Mouse (Mus musculus) lung, embryonic 16.5 days (tissue): ENCODE results near the gene Mgat3. TPM values are rescaled to one million over a fixed set of nuclear protein-coding genes. Genes with fewer than 3 reads are reported as not detected.

Experiments
- ATAC-seq: fragments of 200-750 bp; cut with Nextera tagmentation; 2 replicates; pipeline ENCODE4 v1.8.0; 2017; ENCODE audit warnings: low read depth, mild to moderate bottlenecking, moderate library complexity
- H3K27ac ChIP-seq: fragments of 300-500 bp; sonication (generic); 2 replicates; pipeline ENCODE4 v1.5.1; 2014; ENCODE audit warnings: mild to moderate bottlenecking, control low read depth, low read length
- H3K27me3 ChIP-seq: fragments of 300-500 bp; sonication (generic); 2 replicates; pipeline ENCODE4 v1.6.1; 2014; ENCODE audit warnings: low read depth, low read length, mixed read lengths; ENCODE audit not compliant: control insufficient read depth, insufficient read depth
- H3K36me3 ChIP-seq: fragments of 300-500 bp; sonication (generic); 2 replicates; pipeline ENCODE4 v1.6.1; 2014; ENCODE audit warnings: low read length; ENCODE audit not compliant: control insufficient read depth, insufficient read depth
- H3K4me1 ChIP-seq: fragments of 300-500 bp; sonication (generic); replicated peaks from 2 replicates; pipeline ENCODE4 v1.6.1; 2014; ENCODE audit warnings: low read length, mixed read lengths; ENCODE audit not compliant: control insufficient read depth, insufficient read depth
- H3K4me2 ChIP-seq: fragments of 300-500 bp; sonication (generic); 2 replicates; pipeline ENCODE4 v1.6.1; 2014; ENCODE audit warnings: low read depth, low read length, control low read depth
- H3K4me3 ChIP-seq: fragments of 300-500 bp; sonication (generic); 2 replicates; pipeline ENCODE4 v1.5.1; 2014; ENCODE audit warnings: mild to moderate bottlenecking, low read length, control low read depth
- H3K9ac ChIP-seq: fragments of 300-500 bp; sonication (generic); 2 replicates; pipeline ENCODE4 v1.6.1; 2014; ENCODE audit warnings: low read length, control low read depth
- H3K9me3 ChIP-seq: fragments of 300-500 bp; sonication (generic); 2 replicates; pipeline ENCODE4 v1.6.1; 2016; ENCODE audit warnings: low read length; ENCODE audit not compliant: control insufficient read depth
- WGBS: fragments of 180-500 bp; shearing (Covaris S2); extraction: QIAGEN DNeasy Blood & Tissue Kit; methylation state at CpG from one replicate; pipeline ENCODE4 v1.1.7; 2014; 5-methylcytosine and 5-hydroxymethylcytosine counted together
- polyA plus RNA-seq: library from polyadenylated mRNA; unstranded; fragments of >200 nt; fragmentation: Nextera tagmentation; extraction: Ambion mirVana; gene quantifications from 2 replicates; pipeline ENCODE4 v1.2.1, GENCODE M21; 2015

The Mgat3 gene
- polyA plus RNA-seq, 1 experiment from 2014 or later: 4.3 TPM

DNA sequence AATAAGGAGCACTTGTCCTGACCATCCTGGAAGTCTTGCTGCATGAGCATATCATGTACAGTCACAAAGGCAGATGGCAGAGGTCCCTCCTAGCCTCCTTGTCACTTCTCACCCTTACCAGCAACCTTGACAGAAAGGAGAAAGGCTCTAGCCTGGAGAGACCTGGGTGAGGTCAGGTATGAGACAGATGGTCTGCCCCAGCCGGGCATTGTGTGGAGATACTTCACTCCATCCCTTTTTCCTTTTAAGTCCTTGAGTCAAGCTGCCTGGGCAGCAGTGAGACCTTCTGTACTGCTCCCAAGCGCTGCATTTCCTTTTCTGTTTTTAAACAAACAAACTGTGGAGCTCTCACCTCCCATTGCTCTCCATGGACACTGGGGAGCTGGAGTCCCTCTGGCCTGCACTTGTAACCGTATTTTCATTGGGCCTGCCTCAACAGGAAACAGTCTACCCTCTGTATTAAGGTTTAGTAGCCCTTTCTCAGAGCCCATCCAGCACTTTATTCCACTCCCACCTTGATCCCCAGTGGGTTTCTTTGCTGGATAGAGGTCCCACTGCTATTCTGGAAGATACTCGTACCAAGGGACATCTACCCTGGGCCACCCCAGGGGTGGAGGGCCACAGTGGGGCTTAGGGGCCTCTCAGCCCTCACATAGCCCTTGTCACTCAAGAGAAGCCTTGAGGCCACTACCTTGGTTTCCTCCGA is 15.4 kb upstream of the Mgat3 start:
- Histone ChIP-seq H3K27ac (peak overlapping the region; percentile 84), H3K36me3 (peaks cover 43% of the 10 kb centered on the region), H3K27me3 (no peaks in the 10 kb centered on the region), H3K4me1 (peaks cover 21% of the 10 kb centered on the region), H3K4me3 (no peak overlapping the region), H3K9me3 (no peaks in the 10 kb centered on the region), H3K9ac (no peak overlapping the region), H3K4me2 (no peak overlapping the region)
- WGBS: 36% methylated on average over 5 of the region's 5 CpGs
- ATAC-seq: no peak

DNA sequence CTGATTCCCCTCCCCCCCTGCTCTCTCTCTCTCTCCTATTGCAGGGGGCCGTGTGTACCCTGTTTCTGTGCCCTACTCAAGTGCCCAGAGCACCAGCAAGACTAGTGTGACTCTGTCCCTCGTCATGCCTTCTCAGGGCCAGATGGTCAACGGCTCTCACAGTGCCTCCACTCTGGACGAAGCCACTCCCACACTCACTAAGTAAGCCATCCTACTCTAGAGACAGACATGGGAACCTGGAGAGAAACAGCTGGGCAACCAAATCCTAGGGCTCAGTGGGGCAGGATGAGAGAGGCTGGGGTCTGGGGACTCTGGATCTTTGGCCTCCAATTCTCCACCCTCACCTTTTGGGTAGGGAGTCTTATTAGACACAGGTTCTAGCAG is 14.8 kb upstream of the Mgat3 start:
- H3K4me2 ChIP-seq: no peak overlapping the region
- H3K27ac ChIP-seq: peak overlapping the region; percentile 84
- WGBS: 28% methylated on average over 4 of the region's 4 CpGs
- ATAC-seq: 0 out of 2 replicates have a peak, but pooled peaks have one; percentile 8
- no peak overlapping the region for H3K9ac ChIP-seq
- no peaks in the 10 kb centered on the region for H3K27me3 ChIP-seq
- H3K4me3 ChIP-seq: no peak overlapping the region
- H3K4me1 ChIP-seq: peaks cover 21% of the 10 kb centered on the region
- peaks cover 38% of the 10 kb centered on the region for H3K36me3 ChIP-seq
- H3K9me3 ChIP-seq: no peaks in the 10 kb centered on the region

DNA sequence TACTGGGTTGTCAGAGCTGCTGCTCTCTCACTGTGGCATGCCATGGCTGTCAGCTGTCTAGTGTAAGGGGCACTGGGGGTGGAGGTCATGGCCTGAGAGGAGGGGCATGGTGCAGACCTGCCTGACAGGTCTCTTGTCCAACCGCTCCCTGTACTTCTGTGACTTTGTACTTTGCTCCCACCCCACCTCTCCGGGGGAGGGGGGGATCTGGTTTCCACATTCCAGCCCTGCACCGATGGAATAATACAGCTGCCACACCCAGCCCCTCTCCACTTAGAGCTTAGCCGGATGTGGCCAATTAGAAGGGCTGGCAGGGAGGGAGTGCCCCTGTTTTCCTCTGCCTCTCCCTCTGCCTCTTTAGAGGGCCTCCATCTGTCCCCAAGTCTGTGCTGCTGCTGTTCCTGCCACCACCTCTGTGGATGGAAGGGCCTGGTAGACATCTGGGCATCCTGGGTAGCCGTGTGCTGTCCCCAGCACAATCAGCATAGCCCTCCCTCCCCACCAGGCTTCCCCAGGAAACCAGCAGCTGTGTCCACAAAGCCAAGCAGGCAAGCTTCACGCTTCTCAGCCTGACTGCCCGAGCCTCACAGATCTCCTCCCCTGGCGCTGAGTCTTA is 14.1 kb upstream of the Mgat3 start:
- WGBS: 22% methylated on average over 8 of the region's 8 CpGs
- Histone ChIP-seq H3K9ac (peak overlapping the region; percentile 20; the same call in 1 of the 2 replicates), H3K9me3 (no peaks in the 10 kb centered on the region), H3K4me3 (no peak overlapping the region), H3K36me3 (peaks cover 34% of the 10 kb centered on the region), H3K4me2 (no peak overlapping the region), H3K4me1 (peaks cover 21% of the 10 kb centered on the region), H3K27ac (peak overlapping the region; percentile 84), H3K27me3 (no peaks in the 10 kb centered on the region)
- ATAC-seq: peak; percentile 90

DNA sequence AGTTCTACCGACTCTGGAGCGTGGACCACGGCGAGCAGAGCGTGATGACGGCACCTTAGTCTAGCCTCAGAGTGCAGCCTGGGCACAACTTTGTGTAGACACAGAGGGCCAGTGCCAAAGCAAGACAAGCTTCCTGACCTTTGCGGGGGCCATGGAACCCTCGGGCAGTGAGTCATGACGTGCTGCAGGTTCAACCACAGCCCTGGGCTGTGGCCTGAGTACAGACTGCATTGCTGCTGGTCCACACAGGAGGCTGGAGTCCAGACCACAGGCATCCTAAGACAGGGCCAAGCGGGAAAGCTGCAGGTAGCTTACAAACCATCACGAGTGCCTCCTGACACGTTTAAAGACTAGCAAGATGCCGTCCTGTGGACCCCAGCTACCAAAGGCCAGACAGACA is 13.3 kb upstream of the Mgat3 start:
- peaks cover 29% of the 10 kb centered on the region for H3K36me3 ChIP-seq
- no peak overlapping the region for H3K4me3 ChIP-seq
- peak overlapping the region; percentile 80 for H3K27ac ChIP-seq
- ATAC-seq: no peak
- H3K4me2 ChIP-seq: no peak overlapping the region
- H3K9ac ChIP-seq: peak overlapping the region; percentile 20; the same call in 1 of the 2 replicates
- H3K4me1 ChIP-seq: peaks cover 21% of the 10 kb centered on the region
- WGBS: 84% methylated on average over 13 of the region's 13 CpGs
- no peaks in the 10 kb centered on the region for H3K27me3 ChIP-seq
- H3K9me3 ChIP-seq: no peaks in the 10 kb centered on the region

GRCm38 (mm10) chr15:80160726-80161125 is 12.8 kb upstream of the Mgat3 start:
- Histone ChIP-seq H3K27ac (peak overlapping the region; percentile 80), H3K36me3 (peaks cover 27% of the 10 kb centered on the region)
- 91% methylated on average over 4 of the region's 4 CpGs for WGBS

GRCm38 (mm10) chr15:80161199-80161598 is 12.3 kb upstream of the Mgat3 start:
- Histone ChIP-seq H3K9ac (no peak overlapping the region), H3K4me1 (peaks cover 21% of the 10 kb centered on the region), H3K27me3 (no peaks in the 10 kb centered on the region), H3K27ac (no peak overlapping the region), H3K4me3 (no peak overlapping the region), H3K36me3 (peaks cover 24% of the 10 kb centered on the region), H3K9me3 (no peaks in the 10 kb centered on the region), H3K4me2 (no peak overlapping the region)
- 78% methylated on average over 3 of the region's 3 CpGs for WGBS
- ATAC-seq: no peak

More at GRCm38 (mm10) chr15:80160726-80161125, 12.8 kb upstream of the Mgat3 start:
- Histone ChIP-seq H3K4me3 (no peak overlapping the region), H3K27me3 (no peaks in the 10 kb centered on the region), H3K4me2 (no peak overlapping the region), H3K9ac (no peak overlapping the region), H3K9me3 (no peaks in the 10 kb centered on the region), H3K4me1 (peaks cover 21% of the 10 kb centered on the region)
- ATAC-seq: no peak

GRCm38 (mm10) chr15:80162401-80162964 is 11.0 kb upstream of the Mgat3 start:
- WGBS: 72% methylated on average over 4 of the region's 4 CpGs
- H3K9me3 ChIP-seq: no peaks in the 10 kb centered on the region
- no peak for ATAC-seq
- no peak overlapping the region for H3K4me3 ChIP-seq
- H3K27ac ChIP-seq: no peak overlapping the region
- H3K27me3 ChIP-seq: no peaks in the 10 kb centered on the region
- peaks cover 21% of the 10 kb centered on the region for H3K36me3 ChIP-seq
- no peak overlapping the region for H3K4me2 ChIP-seq
- H3K4me1 ChIP-seq: peaks cover 21% of the 10 kb centered on the region
- no peak overlapping the region for H3K9ac ChIP-seq

DNA sequence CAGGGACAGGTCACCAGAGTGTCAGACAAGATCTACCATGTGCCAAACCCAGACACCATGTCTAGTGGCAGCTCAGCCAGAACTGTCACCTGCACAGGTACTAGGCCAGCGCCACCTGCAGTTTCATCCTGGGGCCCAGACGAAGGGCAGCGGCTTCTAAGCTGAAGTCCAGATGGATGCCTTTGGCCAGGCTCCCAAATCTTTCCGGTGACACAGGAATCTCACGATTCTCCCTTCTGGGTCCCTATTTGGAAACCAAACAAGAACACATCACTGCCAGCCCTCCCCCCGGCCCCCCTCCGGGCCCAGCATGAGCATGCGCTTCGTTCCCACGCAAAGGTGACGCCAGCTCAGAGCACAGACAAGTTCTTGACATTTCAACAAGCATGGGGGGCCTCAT is 10.2 kb upstream of the Mgat3 start:
- peaks cover 17% of the 10 kb centered on the region for H3K4me1 ChIP-seq
- no peaks in the 10 kb centered on the region for H3K27me3 ChIP-seq
- H3K9ac ChIP-seq: no peak overlapping the region
- no peak overlapping the region for H3K27ac ChIP-seq
- no peak overlapping the region for H3K4me3 ChIP-seq
- H3K4me2 ChIP-seq: no peak overlapping the region
- WGBS: 69% methylated on average over 11 of the region's 11 CpGs
- H3K9me3 ChIP-seq: no peaks in the 10 kb centered on the region
- H3K36me3 ChIP-seq: peaks cover 15% of the 10 kb centered on the region
- ATAC-seq: no peak

DNA sequence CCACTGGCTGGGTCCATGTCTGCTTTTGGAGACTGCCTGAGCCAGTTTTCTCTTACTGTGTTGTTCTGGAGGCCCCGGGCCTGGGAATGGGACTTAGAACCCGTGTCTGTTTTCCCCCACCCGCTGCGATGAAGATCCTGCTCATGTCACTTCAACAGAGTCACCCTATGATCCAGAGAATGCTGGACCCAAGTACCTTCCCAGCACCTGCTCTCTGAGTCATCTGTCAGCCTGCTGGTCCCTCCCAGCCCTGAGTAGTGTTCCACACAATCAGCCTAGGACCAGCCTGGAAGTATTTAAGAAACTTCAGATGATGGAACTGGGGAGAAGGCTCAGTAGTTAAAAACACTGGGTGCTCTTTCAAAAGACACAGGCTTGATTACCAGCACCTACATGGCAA is 9.8 kb upstream of the Mgat3 start:
- no peaks in the 10 kb centered on the region for H3K27me3 ChIP-seq
- H3K9me3 ChIP-seq: no peaks in the 10 kb centered on the region
- H3K27ac ChIP-seq: no peak overlapping the region
- ATAC-seq: no peak
- no peak overlapping the region for H3K4me3 ChIP-seq
- 79% methylated on average over 4 of the region's 4 CpGs for WGBS
- H3K9ac ChIP-seq: no peak overlapping the region
- peaks cover 13% of the 10 kb centered on the region for H3K36me3 ChIP-seq
- no peak overlapping the region for H3K4me2 ChIP-seq
- peaks cover 13% of the 10 kb centered on the region for H3K4me1 ChIP-seq
